In genomic region chr12:84851403-84852040, GRCm38 (mm10) we compare ENCODE assay signal across 14 mouse cellular contexts. TPM values are rescaled to one million over a fixed set of nuclear protein-coding genes. Genes with fewer than 3 reads are reported as not detected.
DNase-seq lines count a peak whose midpoint lies in the region; ATAC-seq lines count a peak whose summit lies in the region.
"Had no signal": no experiment of that assay in that cellular context is flagged by ENCODE, and none has a peak within 500 bp of the region (broad histone marks: within the 10 kb centered on the region; RNA-seq: fewer than 3 reads in every experiment).

No protein-coding gene starts in this region.

- H3K4me3 ChIP-seq in heart, embryonic 10.5 days, result no peak overlapping the region
- peak overlapping the region; percentile 44 for H3K4me3 ChIP-seq in megakaryocyte, embryonic 14.5 days (replicated peaks)
- H3K4me3 ChIP-seq: forebrain, embryonic 12.5 days; heart, embryonic 15.5 days; kidney, embryonic 15.5 days had no signal

- no peaks in the 10 kb centered on the region for H3K36me3 ChIP-seq in heart, embryonic 10.5 days
- peaks cover 1% of the 10 kb centered on the region for H3K36me3 ChIP-seq in megakaryocyte, embryonic 14.5 days (replicated peaks; ENCODE audit: low read length)
- H3K36me3 ChIP-seq: forebrain, embryonic 12.5 days; heart, embryonic 15.5 days; kidney, embryonic 15.5 days had no signal

- 48% methylated on average over 11 of the region's 11 CpGs for WGBS in heart, embryonic 10.5 days

- peak; percentile 96 for DNase-seq in heart, adult 11 months
- DNase-seq in heart, embryonic 10.5 days (ENCODE audit: low spot score), result no peak
- DNase-seq in heart, postnatal 4 days, result peak; percentile 62
- no peak for DNase-seq in natural killer cell, adult 2 months (ENCODE audit: low spot score in 2 of 2)
- no peak for DNase-seq in left cerebral cortex, postnatal 14 days (ENCODE audit: low spot score in 2 of 2)
- DNase-seq: cerebellum, adult 18-20 months; spleen, adult 18-20 months had no signal

- no peaks in the 10 kb centered on the region for H3K9me3 ChIP-seq in heart, embryonic 10.5 days
- H3K9me3 ChIP-seq in megakaryocyte, embryonic 14.5 days, result no peaks in the 10 kb centered on the region
- H3K9me3 ChIP-seq: forebrain, embryonic 12.5 days; heart, embryonic 15.5 days; kidney, embryonic 15.5 days had no signal

- H3K4me1 ChIP-seq in heart, embryonic 10.5 days, result peaks cover 54% of the 10 kb centered on the region
- peaks cover 100% of the 10 kb centered on the region for H3K4me1 ChIP-seq in megakaryocyte, embryonic 14.5 days
- H3K4me1 ChIP-seq: forebrain, embryonic 12.5 days had no signal

- H3K27me3 ChIP-seq in heart, embryonic 10.5 days (ENCODE audit: insufficient read depth, poor library complexity, severe bottlenecking), result peaks cover 39% of the 10 kb centered on the region; the same call in 1 of the 2 replicates
- peaks cover 37% of the 10 kb centered on the region for H3K27me3 ChIP-seq in megakaryocyte, embryonic 14.5 days (replicated peaks)
- H3K27me3 ChIP-seq: forebrain, embryonic 12.5 days; kidney, embryonic 15.5 days had no signal

- ATAC-seq in megakaryocyte, adult 5-6 weeks (ENCODE audit: poor library complexity, severe bottlenecking), result no peak
- ATAC-seq in granulocyte monocyte progenitor cell, adult 5-6 weeks (replicated peaks; ENCODE audit: poor library complexity, severe bottlenecking), result no peak

- no peak overlapping the region for H3K27ac ChIP-seq in heart, embryonic 10.5 days
- H3K27ac ChIP-seq: forebrain, embryonic 12.5 days; heart, embryonic 15.5 days; kidney, embryonic 15.5 days had no signal

- intact Hi-C loops in left cerebral cortex, postnatal 14 days (cut with DNase I), result no loop called here

RNA-seq across cellular contexts. Expression of gene Ltbp2, which starts 24.8 kb away (rescaled TPM):
- polyA plus RNA-seq in heart, embryonic 10.5 days (2016; fragmentation: Nextera tagmentation; extraction: Ambion mirVana), result 0.23 and 0.26 TPM in 2 replicates
- polyA plus RNA-seq in megakaryocyte, embryonic 14.5 days (2012; ENCODE audit: insufficient read depth, low replicate concordance), result 1.8 and 16.4 TPM in 2 replicates
- total RNA-seq in megakaryocyte, adult 5-6 weeks (2015), result 0.11 TPM in 1 of 2 replicates, not detected in the other
- under 0.01 TPM in 1 of 2 replicates, not detected in the other for total RNA-seq in megakaryocyte, adult 5-6 weeks (2017)
- 1 to 10 TPM; 7.6 to 8.9 TPM for total RNA-seq in heart, postnatal 4 days (2021)
- total RNA-seq in left cerebral cortex, postnatal 14 days (2021), result 1 to 10 TPM; 1.1 to 1.2 TPM
- total RNA-seq in granulocyte monocyte progenitor cell, adult 5-6 weeks (2014; fragmentation: Nextera tagmentation), result not detected in 2 replicates
- not detected in 2 replicates for total RNA-seq in granulocyte monocyte progenitor cell, adult 5-6 weeks (2017)
- total RNA-seq: monocyte, adult 5-6 weeks had no signal

Comparison
In these comparisons a context has a peak if more than half of its experiments do, and no peak if none do; other contexts are left out.
1. DNase-seq: peak in heart, adult 11 months (single experiment) and heart, postnatal 4 days (single experiment); none in heart, embryonic 10.5 days (single experiment), natural killer cell, adult 2 months (0 of 2) and left cerebral cortex, postnatal 14 days (0 of 2).